Mouse (Mus musculus): ENCODE measurements around the gene Hes7. TPM values are rescaled to one million over a fixed set of nuclear protein-coding genes. Genes with fewer than 3 reads are reported as not detected.

Gene Hes7
- polyA plus RNA-seq (2014; fragmentation: Illumina TruSeq; extraction: RNeasy Lipid Tissue Mini Kit (QIAGEN cat#74804); ENCODE audit: low replicate concordance) = not detected

GRCm38 (mm10) chr11:69120221-69121000 is at the start of gene Hes7:
TSS of gene Hes7 (plus strand) at chr11:69120404.

DNA sequence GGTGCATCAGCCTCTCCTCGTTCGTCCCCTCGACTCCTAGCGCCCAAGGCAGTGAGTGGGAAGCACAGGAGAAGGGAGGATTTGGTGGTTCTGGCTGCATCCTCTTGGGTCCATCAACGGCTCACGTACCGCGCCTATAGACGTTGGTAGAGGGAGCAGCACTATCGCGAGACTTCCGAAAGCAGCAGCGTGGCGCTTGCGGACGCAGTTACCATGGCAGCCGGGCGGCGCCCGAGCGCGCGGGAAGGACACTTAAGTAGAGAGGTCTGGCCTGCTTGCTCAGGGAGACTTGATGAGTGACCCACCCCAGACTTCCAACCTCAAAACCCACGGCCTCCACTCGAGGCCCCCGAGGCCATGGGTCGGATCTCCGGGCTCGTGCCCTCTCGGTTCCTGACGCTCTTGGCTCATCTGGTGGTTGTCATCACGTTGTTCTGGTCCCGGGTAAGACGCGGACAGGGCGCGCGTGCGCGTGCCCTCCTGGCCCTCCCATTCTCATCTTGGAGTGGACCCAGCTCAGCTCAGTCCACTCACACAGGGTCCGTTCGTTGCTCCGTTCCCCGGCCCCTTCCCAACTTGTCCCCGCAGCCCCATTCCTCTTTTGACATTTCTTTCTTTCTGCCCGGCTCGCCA is 49.5 kb upstream of the Hes7 start, which contains the start of gene Tmem107:
Gene Tmem107 (plus strand): TSS at position 217 of the 633 bp plus-strand sequence.

GRCm38 (mm10) chr11:69088103-69088855 is 31.9 kb upstream of the Hes7 start, which contains the start of gene Vamp2:
TSS of gene Vamp2 (plus strand) at chr11:69088490.

GRCm38 (mm10) chr11:69094697-69095429 is 25.3 kb upstream of the Hes7 start, which contains the start of gene Per1:
TSS of gene Per1 (plus strand) at chr11:69095217.

DNA sequence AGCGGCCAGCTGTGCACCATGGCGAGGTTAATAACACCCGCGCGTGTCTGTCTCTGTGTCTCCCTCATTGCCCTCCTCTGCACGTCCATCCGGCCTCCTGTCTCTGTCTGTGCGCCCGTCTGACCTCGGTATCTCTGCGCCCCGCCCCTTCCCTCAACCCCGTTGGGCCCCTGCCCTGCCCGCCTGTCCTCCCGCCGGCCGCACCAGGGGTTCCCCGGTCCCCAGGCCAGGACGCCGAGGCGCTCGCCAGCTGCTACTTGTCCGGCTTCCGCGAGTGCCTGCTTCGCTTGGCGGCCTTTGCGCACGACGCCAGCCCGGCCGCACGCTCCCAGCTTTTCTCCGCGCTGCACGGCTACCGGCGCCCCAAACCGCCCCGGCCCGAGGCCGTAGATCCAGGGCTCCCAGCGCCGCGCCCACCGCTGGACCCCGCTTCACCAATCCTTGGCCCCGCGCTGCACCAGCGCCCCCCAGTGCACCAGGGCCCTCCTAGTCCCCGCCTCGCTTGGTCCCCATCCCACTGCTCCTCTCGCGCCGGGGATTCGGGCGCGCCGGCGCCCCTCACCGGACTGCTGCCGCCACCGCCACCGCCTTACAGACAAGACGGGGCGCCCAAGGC is 2.2 kb downstream of the Hes7 start, which contains the start of gene 9130213A22Rik:
Gene 9130213A22Rik (minus strand): TSS at position 254 of the 616 bp plus-strand sequence.

DNA sequence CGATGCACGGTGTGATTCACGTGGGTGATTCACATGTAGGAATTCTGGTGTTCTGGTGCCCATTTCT is 5.5 kb downstream of the Hes7 start, which contains the start of gene Aloxe3:
Gene Aloxe3 (plus strand): TSS at position 45 of the 67 bp plus-strand sequence.

GRCm38 (mm10) chr11:69156800-69157199 is 36.6 kb downstream of the Hes7 start, which contains the start of gene Alox12b:
TSS of gene Alox12b (plus strand) at chr11:69156989.

Other genes with a start within 250 kb of the Hes7 start
- 79.4 TPM for gene Ndel1, start 248.5 kb upstream of the Hes7 start, polyA plus RNA-seq (2014; fragmentation: Illumina TruSeq; extraction: RNeasy Lipid Tissue Mini Kit (QIAGEN cat#74804); ENCODE audit: low replicate concordance)
- gene Rnf222, start 231.9 kb upstream of the Hes7 start, polyA plus RNA-seq (2014; fragmentation: Illumina TruSeq; extraction: RNeasy Lipid Tissue Mini Kit (QIAGEN cat#74804); ENCODE audit: low replicate concordance) = not detected
- gene Rpl26, start 218.8 kb upstream of the Hes7 start, polyA plus RNA-seq (2014; fragmentation: Illumina TruSeq; extraction: RNeasy Lipid Tissue Mini Kit (QIAGEN cat#74804); ENCODE audit: low replicate concordance) = 49.2 TPM
- not detected for gene Odf4, start 193.3 kb upstream of the Hes7 start, polyA plus RNA-seq (2014; fragmentation: Illumina TruSeq; extraction: RNeasy Lipid Tissue Mini Kit (QIAGEN cat#74804); ENCODE audit: low replicate concordance)
- gene Arhgef15, start 162.9 kb upstream of the Hes7 start, polyA plus RNA-seq (2014; fragmentation: Illumina TruSeq; extraction: RNeasy Lipid Tissue Mini Kit (QIAGEN cat#74804); ENCODE audit: low replicate concordance) = 1.0 TPM
- 7.0 TPM for gene Slc25a35, start 152.3 kb upstream of the Hes7 start, polyA plus RNA-seq (2014; fragmentation: Illumina TruSeq; extraction: RNeasy Lipid Tissue Mini Kit (QIAGEN cat#74804); ENCODE audit: low replicate concordance)
- 3.4 TPM for gene Rangrf, start 145.2 kb upstream of the Hes7 start, polyA plus RNA-seq (2014; fragmentation: Illumina TruSeq; extraction: RNeasy Lipid Tissue Mini Kit (QIAGEN cat#74804); ENCODE audit: low replicate concordance)
- 4.7 TPM for gene Pfas, start 111.9 kb upstream of the Hes7 start, polyA plus RNA-seq (2014; fragmentation: Illumina TruSeq; extraction: RNeasy Lipid Tissue Mini Kit (QIAGEN cat#74804); ENCODE audit: low replicate concordance)
- 1.7 TPM for gene Ctc1, start 104.5 kb upstream of the Hes7 start, polyA plus RNA-seq (2014; fragmentation: Illumina TruSeq; extraction: RNeasy Lipid Tissue Mini Kit (QIAGEN cat#74804); ENCODE audit: low replicate concordance)
- 6.3 TPM for gene Aurkb, start 74.8 kb upstream of the Hes7 start, polyA plus RNA-seq (2014; fragmentation: Illumina TruSeq; extraction: RNeasy Lipid Tissue Mini Kit (QIAGEN cat#74804); ENCODE audit: low replicate concordance)
- gene Borcs6, start 60.7 kb upstream of the Hes7 start, polyA plus RNA-seq (2014; fragmentation: Illumina TruSeq; extraction: RNeasy Lipid Tissue Mini Kit (QIAGEN cat#74804); ENCODE audit: low replicate concordance) = 2.3 TPM
- 1.7 TPM for gene Tmem107, start 49.6 kb upstream of the Hes7 start, polyA plus RNA-seq (2014; fragmentation: Illumina TruSeq; extraction: RNeasy Lipid Tissue Mini Kit (QIAGEN cat#74804); ENCODE audit: low replicate concordance)
- 53.2 TPM for gene Vamp2, start 31.9 kb upstream of the Hes7 start, polyA plus RNA-seq (2014; fragmentation: Illumina TruSeq; extraction: RNeasy Lipid Tissue Mini Kit (QIAGEN cat#74804); ENCODE audit: low replicate concordance)
- gene Per1, start 25.2 kb upstream of the Hes7 start, polyA plus RNA-seq (2014; fragmentation: Illumina TruSeq; extraction: RNeasy Lipid Tissue Mini Kit (QIAGEN cat#74804); ENCODE audit: low replicate concordance) = not detected
- gene 9130213A22Rik, start 2.2 kb downstream of the Hes7 start, polyA plus RNA-seq (2014; fragmentation: Illumina TruSeq; extraction: RNeasy Lipid Tissue Mini Kit (QIAGEN cat#74804); ENCODE audit: low replicate concordance) = not detected
- gene Aloxe3, start 5.5 kb downstream of the Hes7 start, polyA plus RNA-seq (2014; fragmentation: Illumina TruSeq; extraction: RNeasy Lipid Tissue Mini Kit (QIAGEN cat#74804); ENCODE audit: low replicate concordance) = not detected
- gene Alox12b, start 36.6 kb downstream of the Hes7 start, polyA plus RNA-seq (2014; fragmentation: Illumina TruSeq; extraction: RNeasy Lipid Tissue Mini Kit (QIAGEN cat#74804); ENCODE audit: low replicate concordance) = not detected
- gene Alox8, start 77.4 kb downstream of the Hes7 start, polyA plus RNA-seq (2014; fragmentation: Illumina TruSeq; extraction: RNeasy Lipid Tissue Mini Kit (QIAGEN cat#74804); ENCODE audit: low replicate concordance) = not detected
- gene Gucy2e, start 116.6 kb downstream of the Hes7 start, polyA plus RNA-seq (2014; fragmentation: Illumina TruSeq; extraction: RNeasy Lipid Tissue Mini Kit (QIAGEN cat#74804); ENCODE audit: low replicate concordance) = not detected
- gene Cntrob, start 203.4 kb downstream of the Hes7 start, polyA plus RNA-seq (2014; fragmentation: Illumina TruSeq; extraction: RNeasy Lipid Tissue Mini Kit (QIAGEN cat#74804); ENCODE audit: low replicate concordance) = 3.5 TPM
- 24.4 TPM for gene Trappc1, start 203.6 kb downstream of the Hes7 start, polyA plus RNA-seq (2014; fragmentation: Illumina TruSeq; extraction: RNeasy Lipid Tissue Mini Kit (QIAGEN cat#74804); ENCODE audit: low replicate concordance)
- 0.37 TPM for gene Kcnab3, start 205.9 kb downstream of the Hes7 start, polyA plus RNA-seq (2014; fragmentation: Illumina TruSeq; extraction: RNeasy Lipid Tissue Mini Kit (QIAGEN cat#74804); ENCODE audit: low replicate concordance)
- 2.2 TPM for gene Rnf227, start 220.1 kb downstream of the Hes7 start, polyA plus RNA-seq (2014; fragmentation: Illumina TruSeq; extraction: RNeasy Lipid Tissue Mini Kit (QIAGEN cat#74804); ENCODE audit: low replicate concordance)
- 24.6 TPM for gene Chd3, start 249.0 kb downstream of the Hes7 start, polyA plus RNA-seq (2014; fragmentation: Illumina TruSeq; extraction: RNeasy Lipid Tissue Mini Kit (QIAGEN cat#74804); ENCODE audit: low replicate concordance)

All from small intestine, adult 10 weeks (tissue).